Mouse (Mus musculus): ENCODE data around the gene Aig1. TPM values are rescaled to one million over a fixed set of nuclear protein-coding genes. Genes with fewer than 3 reads are reported as not detected.

Gene Aig1
- polyA plus RNA-seq, 1 experiment from 2014 or later: 29.1 TPM

DNA sequence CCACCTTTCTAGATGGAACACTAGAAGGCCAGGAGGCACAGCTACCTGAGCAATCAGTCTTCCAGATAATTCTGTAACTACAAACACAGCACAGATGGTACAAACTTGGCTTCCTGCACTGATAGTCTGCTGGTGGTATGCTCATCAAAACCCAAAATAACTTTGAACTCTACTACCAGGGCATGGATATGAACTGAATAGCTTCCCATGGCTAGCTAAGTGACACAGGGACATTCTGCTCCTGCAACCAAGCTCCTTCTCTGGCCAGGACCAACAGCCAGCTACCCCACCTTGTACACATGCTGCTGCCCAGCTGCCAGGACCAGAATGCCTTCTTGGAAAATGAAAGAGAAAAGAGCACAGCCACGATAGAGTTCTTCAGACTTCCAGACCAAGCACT lies 60.5 kb downstream of the Aig1 start:
- no peaks in the 10 kb centered on the region for H3K36me3 ChIP-seq
- H3K4me3 ChIP-seq: no peak overlapping the region
- no peaks in the 10 kb centered on the region for H3K27me3 ChIP-seq
- ATAC-seq (ENCODE audit: insufficient number of reproducible peaks, insufficient read depth, low FRiP score, low TSS enrichment): no peak
- H3K9ac ChIP-seq: no peak overlapping the region
- H3K4me2 ChIP-seq (replicated peaks): no peak overlapping the region
- H3K9me3 ChIP-seq: no peaks in the 10 kb centered on the region
- no peaks in the 10 kb centered on the region for H3K4me1 ChIP-seq
- 91% methylated on average over 1 of the region's 1 CpGs for WGBS
- H3K27ac ChIP-seq: no peak overlapping the region

GRCm38 (mm10) chr10:13806806-13807205 lies 62.0 kb downstream of the Aig1 start:
- no peaks in the 10 kb centered on the region for H3K9me3 ChIP-seq
- H3K27me3 ChIP-seq: no peaks in the 10 kb centered on the region
- H3K27ac ChIP-seq: no peak overlapping the region
- H3K4me3 ChIP-seq: no peak overlapping the region
- no peak for ATAC-seq (ENCODE audit: insufficient number of reproducible peaks, insufficient read depth, low FRiP score, low TSS enrichment)
- no peaks in the 10 kb centered on the region for H3K4me1 ChIP-seq
- H3K9ac ChIP-seq: no peak overlapping the region
- no peak overlapping the region for H3K4me2 ChIP-seq (replicated peaks)
- no peaks in the 10 kb centered on the region for H3K36me3 ChIP-seq

GRCm38 (mm10) chr10:13801296-13801695 lies 67.5 kb downstream of the Aig1 start:
- H3K9me3 ChIP-seq: no peaks in the 10 kb centered on the region
- H3K9ac ChIP-seq: no peak overlapping the region
- ATAC-seq (ENCODE audit: insufficient number of reproducible peaks, insufficient read depth, low FRiP score, low TSS enrichment): no peak
- WGBS: 86% methylated on average over 5 of the region's 5 CpGs
- H3K36me3 ChIP-seq: peaks cover 7% of the 10 kb centered on the region; the same call in 1 of the 2 replicates
- H3K4me2 ChIP-seq (replicated peaks): no peak overlapping the region
- no peaks in the 10 kb centered on the region for H3K4me1 ChIP-seq
- H3K27ac ChIP-seq: no peak overlapping the region
- no peaks in the 10 kb centered on the region for H3K27me3 ChIP-seq
- no peak overlapping the region for H3K4me3 ChIP-seq

DNA sequence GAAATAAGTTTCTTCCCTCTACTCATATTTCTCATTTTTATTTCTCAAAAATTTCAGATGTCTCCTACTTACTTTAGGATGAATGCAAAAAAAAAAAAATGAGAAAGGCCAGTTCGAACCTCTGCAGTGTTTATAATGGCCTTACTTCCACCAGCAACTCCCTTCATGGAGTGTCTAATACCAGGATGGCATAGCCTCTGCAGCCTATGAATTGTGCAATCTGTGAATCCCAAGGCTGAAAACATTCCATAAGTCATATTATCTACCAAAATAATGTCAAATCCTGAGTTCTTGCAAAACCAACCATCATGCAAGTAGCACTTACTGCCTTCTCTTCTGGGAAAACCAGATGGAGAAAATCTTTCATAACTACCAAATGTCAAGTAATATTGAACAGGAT lies 75.3 kb downstream of the Aig1 start:
- no peaks in the 10 kb centered on the region for H3K4me1 ChIP-seq
- no peak overlapping the region for H3K4me2 ChIP-seq (replicated peaks)
- no peaks in the 10 kb centered on the region for H3K27me3 ChIP-seq
- H3K9ac ChIP-seq: no peak overlapping the region
- WGBS: 85% methylated on average over 1 of the region's 1 CpGs
- no peak overlapping the region for H3K4me3 ChIP-seq
- H3K9me3 ChIP-seq: no peaks in the 10 kb centered on the region
- no peaks in the 10 kb centered on the region; the same call in 1 of the 2 replicates for H3K36me3 ChIP-seq
- no peak overlapping the region for H3K27ac ChIP-seq
- no peak for ATAC-seq (ENCODE audit: insufficient number of reproducible peaks, insufficient read depth, low FRiP score, low TSS enrichment)

- Histone ChIP-seq H3K9me3 (no peaks in the 10 kb centered on the region), H3K9ac (no peak overlapping the region), H3K27ac (no peak overlapping the region), H3K27me3 (no peaks in the 10 kb centered on the region), H3K36me3 (no peaks in the 10 kb centered on the region; the same call in 1 of the 2 replicates), H3K4me1 (no peaks in the 10 kb centered on the region), H3K4me2 (replicated peaks) (no peak overlapping the region), H3K4me3 (no peak overlapping the region)
- WGBS: 86% methylated on average over 8 of the region's 8 CpGs
- no peak for ATAC-seq (ENCODE audit: insufficient number of reproducible peaks, insufficient read depth, low FRiP score, low TSS enrichment)
These were observed 76.0 kb downstream of the Aig1 start for GRCm38 (mm10) chr10:13792788-13793187.

DNA sequence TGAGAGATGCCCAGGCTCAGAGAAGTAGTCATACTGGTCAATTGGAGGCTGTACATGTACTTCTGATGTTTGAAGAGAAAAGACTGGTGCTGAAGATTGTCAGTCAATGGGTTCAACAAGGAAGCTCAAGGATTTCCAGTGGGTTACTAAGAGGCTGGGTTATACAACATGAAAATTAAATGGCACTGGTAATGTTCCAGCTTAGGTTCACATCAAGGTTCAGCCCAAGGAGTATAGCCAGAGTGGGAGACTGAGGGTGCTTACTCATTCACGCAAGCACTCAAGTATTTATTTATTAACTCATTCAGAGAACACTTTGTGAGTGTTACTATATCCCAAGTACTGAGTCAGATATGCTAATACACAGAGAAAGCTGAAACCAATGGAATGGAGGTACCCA lies 79.2 kb downstream of the Aig1 start:
- H3K27ac ChIP-seq: no peak overlapping the region
- no peaks in the 10 kb centered on the region for H3K27me3 ChIP-seq
- H3K9ac ChIP-seq: no peak overlapping the region
- no peaks in the 10 kb centered on the region for H3K4me1 ChIP-seq
- WGBS: 91% methylated on average over 1 of the region's 1 CpGs
- H3K36me3 ChIP-seq: no peaks in the 10 kb centered on the region; the same call in 1 of the 2 replicates
- no peaks in the 10 kb centered on the region for H3K9me3 ChIP-seq
- no peak overlapping the region for H3K4me2 ChIP-seq (replicated peaks)
- ATAC-seq (ENCODE audit: insufficient number of reproducible peaks, insufficient read depth, low FRiP score, low TSS enrichment): no peak
- H3K4me3 ChIP-seq: no peak overlapping the region

DNA sequence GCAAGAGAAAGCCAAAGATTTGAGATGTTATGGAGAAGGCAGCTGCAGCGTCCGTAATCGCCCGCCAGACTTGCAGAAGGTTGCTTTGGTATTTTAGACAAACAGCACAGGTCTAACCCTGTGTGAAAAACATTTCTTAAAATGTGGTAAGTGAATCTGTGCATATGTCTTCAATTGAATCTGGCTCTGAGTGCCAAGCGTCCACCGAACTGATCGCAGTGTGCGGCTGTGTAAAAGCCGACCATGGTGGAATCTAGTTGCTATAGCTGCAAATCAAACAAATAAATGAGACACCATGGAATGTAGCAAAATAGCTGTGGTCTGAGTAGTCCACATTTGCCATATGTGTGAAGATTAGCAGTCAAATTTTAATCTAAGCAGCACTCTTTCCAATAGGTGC lies 80.7 kb downstream of the Aig1 start:
- H3K4me2 ChIP-seq (replicated peaks): no peak overlapping the region
- no peaks in the 10 kb centered on the region for H3K9me3 ChIP-seq
- H3K9ac ChIP-seq: no peak overlapping the region
- no peaks in the 10 kb centered on the region for H3K4me1 ChIP-seq
- WGBS: 73% methylated on average over 9 of the region's 9 CpGs
- H3K27me3 ChIP-seq: no peaks in the 10 kb centered on the region
- no peaks in the 10 kb centered on the region; the same call in 1 of the 2 replicates for H3K36me3 ChIP-seq
- no peak overlapping the region for H3K4me3 ChIP-seq
- no peak for ATAC-seq (ENCODE audit: insufficient number of reproducible peaks, insufficient read depth, low FRiP score, low TSS enrichment)
- H3K27ac ChIP-seq: no peak overlapping the region

- no peaks in the 10 kb centered on the region for H3K4me1 ChIP-seq
- no peak overlapping the region for H3K4me3 ChIP-seq
- no peaks in the 10 kb centered on the region for H3K27me3 ChIP-seq
- no peak overlapping the region for H3K27ac ChIP-seq
- no peak for ATAC-seq (ENCODE audit: insufficient number of reproducible peaks, insufficient read depth, low FRiP score, low TSS enrichment)
- no peak overlapping the region for H3K4me2 ChIP-seq (replicated peaks)
- H3K36me3 ChIP-seq: no peaks in the 10 kb centered on the region
- WGBS: 84% methylated on average over 5 of the region's 5 CpGs
- no peaks in the 10 kb centered on the region for H3K9me3 ChIP-seq
- H3K9ac ChIP-seq: no peak overlapping the region
These were observed 86.0 kb downstream of the Aig1 start for GRCm38 (mm10) chr10:13782774-13783173.

DNA sequence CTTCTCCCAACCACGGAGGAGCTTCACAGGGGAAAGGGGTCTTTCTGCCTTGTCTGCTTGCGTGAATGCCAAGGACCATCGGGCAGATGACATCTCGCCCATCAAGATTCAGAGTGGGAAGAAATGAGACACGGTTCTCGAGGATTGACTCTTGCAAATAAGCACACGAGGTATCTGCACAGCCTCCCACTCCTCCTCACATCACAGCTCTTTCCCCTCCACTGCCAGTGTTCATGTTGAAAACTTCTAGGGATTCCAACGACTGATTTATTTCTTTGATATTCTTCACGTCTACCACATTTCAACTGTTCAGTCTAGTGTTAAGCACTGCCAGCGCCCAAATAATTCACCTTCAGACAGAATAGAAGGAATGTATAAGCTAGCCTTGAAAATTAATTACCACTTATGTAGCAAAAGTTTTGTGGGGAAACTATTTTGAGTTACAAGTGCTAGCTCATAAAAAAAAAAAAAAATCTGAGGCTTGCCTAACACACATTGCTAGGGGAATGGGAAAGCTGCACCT lies 86.5 kb downstream of the Aig1 start:
- Histone ChIP-seq H3K4me3 (no peak overlapping the region), H3K4me2 (replicated peaks) (no peak overlapping the region), H3K9ac (no peak overlapping the region), H3K4me1 (no peaks in the 10 kb centered on the region), H3K27ac (no peak overlapping the region), H3K36me3 (no peaks in the 10 kb centered on the region), H3K27me3 (no peaks in the 10 kb centered on the region), H3K9me3 (no peaks in the 10 kb centered on the region)
- 90% methylated on average over 10 of the region's 10 CpGs for WGBS
- ATAC-seq (ENCODE audit: insufficient number of reproducible peaks, insufficient read depth, low FRiP score, low TSS enrichment): no peak

- no peak for ATAC-seq (ENCODE audit: insufficient number of reproducible peaks, insufficient read depth, low FRiP score, low TSS enrichment)
- Histone ChIP-seq H3K4me2 (replicated peaks) (no peak overlapping the region), H3K36me3 (no peaks in the 10 kb centered on the region), H3K4me1 (no peaks in the 10 kb centered on the region), H3K9ac (no peak overlapping the region), H3K27me3 (no peaks in the 10 kb centered on the region), H3K9me3 (no peaks in the 10 kb centered on the region; the same call in 1 of the 2 replicates), H3K4me3 (no peak overlapping the region), H3K27ac (no peak overlapping the region)
- 78% methylated on average over 3 of the region's 3 CpGs for WGBS
These were observed 92.8 kb downstream of the Aig1 start for GRCm38 (mm10) chr10:13776014-13776413.

- Histone ChIP-seq H3K9me3 (no peaks in the 10 kb centered on the region; the same call in 1 of the 2 replicates), H3K27me3 (no peaks in the 10 kb centered on the region), H3K4me1 (no peaks in the 10 kb centered on the region), H3K9ac (no peak overlapping the region), H3K27ac (no peak overlapping the region), H3K4me2 (replicated peaks) (no peak overlapping the region), H3K36me3 (no peaks in the 10 kb centered on the region), H3K4me3 (no peak overlapping the region)
- no peak for ATAC-seq (ENCODE audit: insufficient number of reproducible peaks, insufficient read depth, low FRiP score, low TSS enrichment)
- 95% methylated on average over 2 of the region's 2 CpGs for WGBS
These were observed 93.4 kb downstream of the Aig1 start for GRCm38 (mm10) chr10:13775411-13775810.

DNA sequence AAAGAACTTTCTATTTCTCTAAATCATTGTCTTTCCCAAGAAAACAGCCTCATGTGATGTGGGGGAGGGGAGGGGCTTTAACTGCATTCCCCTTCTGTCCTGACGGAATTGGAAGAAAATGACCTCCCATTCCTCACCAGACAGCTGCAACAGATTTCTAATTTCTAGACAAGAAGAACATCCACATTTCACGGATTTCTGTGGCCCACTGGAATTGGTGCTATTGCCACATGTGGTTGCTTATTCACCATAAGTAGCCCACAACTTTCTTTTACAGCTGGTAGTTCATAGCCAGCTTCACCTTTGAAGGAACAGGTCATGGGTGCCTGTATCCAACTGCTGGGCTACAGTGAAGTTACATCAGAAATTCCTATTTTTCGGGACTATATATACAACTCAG lies 93.9 kb downstream of the Aig1 start:
- no peak for ATAC-seq (ENCODE audit: insufficient number of reproducible peaks, insufficient read depth, low FRiP score, low TSS enrichment)
- whole genome bisulfite sequencing: 79% methylated on average over 3 of the region's 3 CpGs
- H3K4me1 ChIP-seq: no peaks in the 10 kb centered on the region
- H3K9ac ChIP-seq: no peak overlapping the region
- H3K4me2 ChIP-seq (replicated peaks): no peak overlapping the region
- H3K9me3 ChIP-seq: no peaks in the 10 kb centered on the region; the same call in 1 of the 2 replicates
- no peak overlapping the region for H3K27ac ChIP-seq
- no peaks in the 10 kb centered on the region for H3K27me3 ChIP-seq
- no peak overlapping the region for H3K4me3 ChIP-seq
- H3K36me3 ChIP-seq: no peaks in the 10 kb centered on the region

DNA sequence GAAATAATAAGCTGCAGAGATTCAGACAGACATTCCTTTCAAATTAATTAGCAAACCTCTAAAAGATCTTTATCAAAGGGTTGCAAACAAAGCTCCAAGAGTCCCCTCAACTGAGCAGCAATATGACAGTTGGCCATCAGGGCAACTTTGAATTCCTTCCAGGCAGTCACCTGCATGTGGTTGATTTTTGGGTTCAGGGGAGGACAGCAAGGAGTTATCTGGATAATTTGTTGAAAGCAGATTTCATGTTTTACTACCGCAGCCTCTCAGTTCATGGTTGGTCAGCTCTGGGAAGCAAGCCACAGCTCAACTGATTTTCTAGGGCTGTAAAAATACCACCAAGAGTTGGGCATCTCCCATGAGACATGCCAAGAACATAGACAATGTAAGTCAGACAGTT lies 98.1 kb downstream of the Aig1 start:
- ATAC-seq (ENCODE audit: insufficient number of reproducible peaks, insufficient read depth, low FRiP score, low TSS enrichment): no peak
- Histone ChIP-seq H3K27ac (no peak overlapping the region), H3K4me3 (no peak overlapping the region), H3K36me3 (no peaks in the 10 kb centered on the region), H3K9ac (no peak overlapping the region), H3K4me2 (replicated peaks) (no peak overlapping the region), H3K4me1 (no peaks in the 10 kb centered on the region), H3K27me3 (no peaks in the 10 kb centered on the region), H3K9me3 (no peaks in the 10 kb centered on the region; the same call in 1 of the 2 replicates)
- WGBS: 79% methylated on average over 1 of the region's 1 CpGs
